Mouse (Mus musculus) small intestine, adult 2 months (tissue): Measurements from ENCODE around the gene Rabgef1.

Experiments
- CTCF ChIP-seq: fragments of 200-500 bp; IDR thresholded peaks from 2 replicates; pipeline ENCODE4 v1.5.1; 2012; ENCODE audit warnings: low read depth, mild to moderate bottlenecking, control low read depth, inconsistent platforms, low read length, moderate library complexity, mixed read lengths; ENCODE audit not compliant: insufficient replicate concordance, insufficient read length; ENCODE audit errors: extremely low read depth
- POLR2A ChIP-seq: fragments of 200-500 bp; IDR thresholded peaks from 2 replicates; pipeline ENCODE4 v1.6.1; 2012; ENCODE audit warnings: low read depth, mild to moderate bottlenecking, control low read depth, inconsistent platforms, low read length, moderate library complexity

DNA sequence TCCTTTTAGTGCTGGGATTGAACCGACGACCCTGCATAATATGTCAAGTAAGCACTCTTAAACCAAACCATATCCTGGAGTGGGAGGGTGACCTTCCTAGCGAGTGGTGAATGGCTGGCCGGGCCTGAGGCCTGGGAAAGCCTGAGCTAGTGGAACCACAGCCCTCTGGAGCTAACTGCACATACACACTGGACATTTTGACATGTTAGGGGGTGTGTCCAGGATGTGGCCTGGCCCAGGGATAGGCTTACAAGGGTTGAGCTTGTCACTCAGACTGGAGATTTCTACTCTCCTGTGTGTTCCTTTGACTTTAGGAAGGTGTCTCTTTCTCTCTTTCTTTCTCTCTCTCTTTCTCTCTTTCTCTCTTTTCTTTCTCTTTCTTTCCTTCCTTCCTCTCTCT lies 13.1 kb upstream of the Rabgef1 start:
- TF ChIP-seq POLR2A (no peak), CTCF (no peak)
